Mouse (Mus musculus) embryonic fibroblast, embryonic 13.5 days (primary cell): ENCODE results near the gene Olfr536. TPM values are rescaled to one million over a fixed set of nuclear protein-coding genes. Genes with fewer than 3 reads are reported as not detected.
"Not testable (repeated sequence)": the region's sequence is repeated elsewhere in the genome, so short reads cannot be mapped to it uniquely, and the experiment has no call there.

ENCODE experiments used
- H3K27ac ChIP-seq: 2 replicates; pipeline ENCODE4 v1.5.1; 2012; ENCODE audit warnings: low read length, control low read depth, inconsistent platforms; ENCODE audit not compliant: insufficient read depth
- H3K4me1 ChIP-seq: 2 replicates; pipeline ENCODE4 v1.6.1; 2011; ENCODE audit warnings: low read length; ENCODE audit not compliant: control insufficient read depth, insufficient read depth
- H3K4me3 ChIP-seq: 2 replicates; pipeline ENCODE4 v1.5.1; 2011; ENCODE audit warnings: mild to moderate bottlenecking, control low read depth, low read length; ENCODE audit not compliant: insufficient read depth
- CTCF ChIP-seq: IDR thresholded peaks from 2 replicates; pipeline ENCODE4 v1.5.1; 2011; ENCODE audit warnings: mild to moderate bottlenecking, control low read depth, low read length, moderate library complexity, borderline replicate concordance; ENCODE audit not compliant: insufficient read depth
- POLR2A ChIP-seq: IDR thresholded peaks from 2 replicates; pipeline ENCODE4 v1.6.1; 2011; ENCODE audit warnings: low read depth, mild to moderate bottlenecking, control low read depth, low read length, moderate library complexity
- polyA plus RNA-seq: library from polyadenylated mRNA; stranded (reverse); fragments of >200 nt; gene quantifications from 2 replicates; pipeline ENCODE4 v1.2.4, GENCODE M21; 2011; ENCODE audit warnings: low read depth; ENCODE audit not compliant: missing spikeins, insufficient read length

The Olfr536 gene
- polyA plus RNA-seq: not detected in 2 replicates

- H3K4me3 ChIP-seq, H3K27ac ChIP-seq, H3K4me1 ChIP-seq: not testable (repeated sequence)
These were observed at the start of gene Olfr536 for GRCm38 (mm10) chr7:140507346-140508021. TSS of gene Olfr536 (minus strand) at chr7:140507396.

DNA sequence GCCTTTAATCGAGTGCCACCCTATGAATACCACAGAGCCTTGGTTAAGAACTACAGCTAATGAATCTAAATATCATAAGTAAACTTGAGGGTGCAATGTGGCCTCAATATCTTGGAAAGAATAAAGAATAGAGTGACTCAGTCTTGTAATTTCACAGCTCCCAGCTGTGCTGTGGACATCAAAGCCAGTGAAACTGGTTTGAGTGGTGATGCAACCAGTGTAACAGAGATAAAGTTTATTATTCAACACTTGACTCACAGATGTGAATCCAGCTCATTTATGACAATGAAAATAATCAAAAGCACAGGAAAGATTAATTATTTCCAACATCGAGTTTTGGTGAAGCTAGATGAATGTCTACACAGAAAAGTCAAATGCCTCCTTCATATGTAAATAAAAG lies 32.5 kb upstream of the Olfr536 start:
- Histone ChIP-seq H3K4me1 (no peaks in the 10 kb centered on the region), H3K27ac (no peak overlapping the region), H3K4me3 (no peak overlapping the region)
- no peak for TF ChIP-seq POLR2A
- TF ChIP-seq CTCF: no peak

DNA sequence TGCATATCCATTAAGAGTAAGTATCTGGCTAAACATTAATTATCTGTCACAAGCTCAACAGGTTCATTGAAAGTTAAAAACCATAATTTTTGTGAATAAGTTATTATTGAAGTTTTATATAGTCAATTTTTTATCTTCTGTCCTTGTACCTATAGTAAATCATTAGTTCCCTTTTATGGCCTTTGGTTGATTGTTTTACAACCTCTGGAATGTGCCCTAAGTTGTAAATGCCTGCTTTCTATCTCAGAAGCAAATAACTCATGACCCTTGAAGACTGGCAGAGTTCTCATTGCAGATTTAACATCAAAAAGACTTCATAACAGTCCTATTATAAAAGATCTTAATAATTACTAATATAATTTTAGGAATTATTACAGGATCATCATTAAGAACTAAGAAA lies 12.5 kb downstream of the Olfr536 start:
- TF ChIP-seq CTCF (no peak), POLR2A (no peak)
- H3K27ac ChIP-seq: no peak overlapping the region
- H3K4me1 ChIP-seq: no peaks in the 10 kb centered on the region
- no peak overlapping the region for H3K4me3 ChIP-seq

- Histone ChIP-seq H3K4me1 (no peaks in the 10 kb centered on the region), H3K27ac (no peak overlapping the region), H3K4me3 (no peak overlapping the region)
- no peak for TF ChIP-seq CTCF
- no peak for TF ChIP-seq POLR2A
These were observed 13.0 kb downstream of the Olfr536 start for GRCm38 (mm10) chr7:140494231-140494630.

DNA sequence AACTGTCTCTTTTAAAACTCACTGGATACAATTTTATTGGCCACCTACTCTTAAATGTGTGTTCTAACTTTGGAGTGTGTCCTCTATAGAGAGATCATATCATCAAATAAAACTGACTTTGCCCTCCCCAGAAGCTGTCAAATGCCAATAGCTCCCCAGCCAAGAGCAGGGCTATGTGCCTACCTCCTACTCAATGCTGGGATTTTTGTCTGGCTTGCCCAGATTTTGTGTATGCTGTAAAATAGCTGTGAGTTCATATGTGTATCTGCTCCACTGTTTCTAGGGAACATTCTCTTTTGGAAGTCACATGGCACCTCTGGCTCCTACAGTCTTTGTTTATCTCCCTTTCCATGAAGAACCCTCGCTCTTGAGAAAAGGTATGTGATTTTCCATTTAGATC lies 18.2 kb downstream of the Olfr536 start:
- Histone ChIP-seq H3K4me1 (no peaks in the 10 kb centered on the region), H3K4me3 (no peak overlapping the region), H3K27ac (no peak overlapping the region)
- no peak for TF ChIP-seq POLR2A
- TF ChIP-seq CTCF: no peak

DNA sequence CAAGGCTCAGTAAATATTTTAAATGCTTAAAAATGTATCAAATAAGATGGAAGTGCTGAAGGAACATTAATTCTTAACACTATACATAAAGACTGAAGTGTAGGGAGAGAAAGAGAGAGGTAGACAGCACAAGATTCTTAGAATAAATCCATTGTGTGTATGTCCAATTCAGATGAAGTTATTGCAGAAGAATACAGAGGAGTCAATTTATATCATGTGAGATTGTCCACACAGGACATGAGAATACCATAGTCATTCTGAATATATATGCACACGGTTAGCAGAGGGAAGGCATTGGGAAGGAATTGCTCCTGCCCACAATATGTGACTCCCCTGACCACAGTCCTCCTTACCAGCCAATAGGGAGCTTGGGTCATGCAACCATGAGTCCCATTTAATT lies 23.3 kb downstream of the Olfr536 start, which contains the start of gene Olfr535:
Gene Olfr535 (plus strand): TSS at position 301 of the 400 bp plus-strand sequence.
- no peak within 1 kb of the TSS for H3K27ac ChIP-seq
- TF ChIP-seq CTCF (no peak), POLR2A (no peak)
- no peaks in the 10 kb centered on the region for H3K4me1 ChIP-seq
- H3K4me3 ChIP-seq: no peak within 1 kb of the TSS

DNA sequence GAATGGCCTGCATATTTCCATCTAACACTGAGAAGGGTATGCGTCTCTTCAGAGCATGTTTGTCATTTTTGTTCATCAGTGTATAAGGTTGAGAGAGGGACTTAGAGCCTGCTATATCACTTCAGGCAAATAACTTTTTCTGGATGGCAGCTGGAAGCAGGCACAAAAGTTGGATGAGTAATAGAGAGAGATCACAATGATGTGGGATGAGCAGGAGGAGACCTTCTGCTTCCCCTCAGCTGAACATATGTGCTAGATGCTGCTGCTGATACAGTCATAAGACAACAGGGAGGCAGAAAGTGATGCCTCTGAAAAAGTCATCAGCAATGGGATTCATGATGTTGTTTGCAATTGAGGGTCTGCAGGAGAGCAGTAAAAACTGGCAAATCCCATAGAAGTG lies 28.5 kb downstream of the Olfr536 start:
- no peak overlapping the region for H3K4me3 ChIP-seq
- no peak for TF ChIP-seq CTCF
- no peak for TF ChIP-seq POLR2A
- no peak overlapping the region for H3K27ac ChIP-seq
- H3K4me1 ChIP-seq: no peaks in the 10 kb centered on the region

DNA sequence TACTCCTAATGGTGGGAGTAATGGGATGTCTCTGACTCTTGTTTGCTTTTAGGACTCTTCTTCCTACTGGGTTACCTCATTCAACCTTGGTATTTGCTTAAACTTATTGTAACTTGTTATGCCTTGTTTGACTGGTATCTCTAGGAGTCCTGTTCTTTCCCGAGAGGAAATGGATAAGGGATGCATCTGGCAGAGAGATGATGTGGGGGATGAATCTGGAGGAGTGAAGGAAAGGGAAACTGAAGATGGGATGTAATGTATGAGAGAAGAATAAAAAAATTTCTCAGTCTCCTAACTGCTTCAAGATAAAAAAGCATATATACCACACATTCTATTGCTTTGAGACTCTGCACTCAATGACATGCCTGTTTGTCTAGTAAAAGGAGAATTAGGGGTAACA lies 29.3 kb downstream of the Olfr536 start:
- H3K4me3 ChIP-seq: no peak overlapping the region
- H3K27ac ChIP-seq: no peak overlapping the region
- no peak for TF ChIP-seq POLR2A
- no peak for TF ChIP-seq CTCF
- H3K4me1 ChIP-seq: no peaks in the 10 kb centered on the region

- H3K4me3 ChIP-seq, H3K27ac ChIP-seq, H3K4me1 ChIP-seq: not testable (repeated sequence)
These were observed 44.1 kb downstream of the Olfr536 start, which contains the start of gene Olfr533 for GRCm38 (mm10) chr7:140463070-140463469. TSS of gene Olfr533 (plus strand) at chr7:140463370.

Other genes with a start within 250 kb of the Olfr536 start
- not detected in 2 replicates for gene Olfr525, start 186.5 kb downstream of the Olfr536 start, polyA plus RNA-seq
- gene Olfr527, start 173.4 kb downstream of the Olfr536 start, polyA plus RNA-seq: not detected in 2 replicates
- gene Olfr60, start 145.7 kb downstream of the Olfr536 start, polyA plus RNA-seq: not detected in 2 replicates
- gene Olfr530, start 131.1 kb downstream of the Olfr536 start, polyA plus RNA-seq: not detected in 2 replicates
- gene Olfr531, start 104.5 kb downstream of the Olfr536 start, polyA plus RNA-seq: not detected in 2 replicates
- gene Olfr532, start 85.8 kb downstream of the Olfr536 start, polyA plus RNA-seq: not detected in 2 replicates
- gene Olfr533, start 44.0 kb downstream of the Olfr536 start, polyA plus RNA-seq: not detected in 2 replicates
- not detected in 2 replicates for gene Olfr535, start 23.2 kb downstream of the Olfr536 start, polyA plus RNA-seq
- gene Olfr538, start 60.5 kb upstream of the Olfr536 start, polyA plus RNA-seq: not detected in 2 replicates
- not detected in 2 replicates for gene Olfr46, start 93.9 kb upstream of the Olfr536 start, polyA plus RNA-seq
- not detected in 2 replicates for gene Olfr61, start 121.6 kb upstream of the Olfr536 start, polyA plus RNA-seq
- not detected in 2 replicates for gene Olfr53, start 139.1 kb upstream of the Olfr536 start, polyA plus RNA-seq
- not detected in 2 replicates for gene Olfr539, start 152.5 kb upstream of the Olfr536 start, polyA plus RNA-seq
- not detected in 2 replicates for gene Olfr45, start 174.6 kb upstream of the Olfr536 start, polyA plus RNA-seq
- not detected in 2 replicates for gene Olfr541, start 189.9 kb upstream of the Olfr536 start, polyA plus RNA-seq